Mouse (Mus musculus) liver, embryonic 14.5 days (tissue): ENCODE results near the gene Sccpdh. TPM values are rescaled to one million over a fixed set of nuclear protein-coding genes. Genes with fewer than 3 reads are reported as not detected.
A peak's percentile ranks its signal among the peaks of the same experiment; 100 is the strongest.

Experiments
- ATAC-seq: fragments of 200-750 bp; cut with Nextera tagmentation; 2 replicates; pipeline ENCODE4 v1.8.0; 2017; ENCODE audit warnings: moderate number of reproducible peaks, mild to moderate bottlenecking, moderate library complexity; ENCODE audit not compliant: insufficient read depth
- DNase-seq, 3 experiments: peaks; one replicate each; pipeline ENCODE4 v3.0.0-alpha.2; 2012 to 2013; ENCODE audit warnings: low read depth in 3 of 3, low spot score in 3 of 3
- H3K27ac ChIP-seq: fragments of 300-500 bp; sonication (generic); 2 replicates; pipeline ENCODE4 v1.5.1; 2014; ENCODE audit warnings: moderate library complexity, mild to moderate bottlenecking, control low read depth, inconsistent platforms
- H3K27me3 ChIP-seq: fragments of 300-500 bp; sonication (generic); 2 replicates; pipeline ENCODE4 v1.6.1; 2014; ENCODE audit warnings: mild to moderate bottlenecking, low read length, moderate library complexity; ENCODE audit not compliant: control insufficient read depth, insufficient read depth
- H3K36me3 ChIP-seq: fragments of 300-500 bp; sonication (generic); replicated peaks from 2 replicates; pipeline ENCODE4 v1.6.1; 2014; ENCODE audit warnings: low read depth; ENCODE audit not compliant: control insufficient read depth, insufficient read depth
- H3K4me1 ChIP-seq, 2 experiments: fragments of 200-500 bp in 1 of 2; fragments of 300-500 bp in 1 of 2; sonication (generic) in 1 of 2; replicated peaks; 2 replicates each; pipeline ENCODE4 v1.6.1; 2012 to 2014; ENCODE audit warnings: antibody characterized with exemption in 1 of 2, inconsistent platforms in 1 of 2, low read length in 1 of 2; ENCODE audit not compliant: control insufficient read depth in 2 of 2, insufficient read depth in 2 of 2
- H3K4me2 ChIP-seq: fragments of 300-500 bp; sonication (generic); 2 replicates; pipeline ENCODE4 v1.6.1; 2014; ENCODE audit warnings: low read depth, mild to moderate bottlenecking, control low read depth, moderate library complexity
- H3K4me3 ChIP-seq, 2 experiments: fragments of 200-500 bp in 1 of 2; fragments of 300-500 bp in 1 of 2; sonication (generic) in 1 of 2; 2 replicates each; pipeline ENCODE4 v1.5.1; 2012 to 2014; ENCODE audit warnings: low read depth in 2 of 2, low read length in 2 of 2, mild to moderate bottlenecking in 2 of 2, control low read depth in 1 of 2, inconsistent platforms in 1 of 2, moderate library complexity in 1 of 2; ENCODE audit not compliant: insufficient read depth in 1 of 2
- H3K9ac ChIP-seq: fragments of 300-500 bp; sonication (generic); replicated peaks from 2 replicates; pipeline ENCODE4 v1.6.1; 2014; ENCODE audit warnings: mild to moderate bottlenecking, control low read depth, moderate library complexity
- H3K9me3 ChIP-seq: fragments of 300-500 bp; sonication (generic); 2 replicates; pipeline ENCODE4 v1.6.1; 2016; ENCODE audit warnings: low read length, mixed read lengths; ENCODE audit not compliant: control insufficient read depth
- CTCF ChIP-seq: IDR thresholded peaks from 2 replicates; pipeline ENCODE4 v1.5.1; 2016; ENCODE audit warnings: antibody characterized with exemption, low read depth, control low read depth
- EP300 ChIP-seq: IDR thresholded peaks from 2 replicates; pipeline ENCODE4 v1.6.1; 2016; ENCODE audit warnings: antibody characterized with exemption, low read depth
- WGBS: fragments of 180-500 bp; shearing (Covaris S2); extraction: QIAGEN DNeasy Blood & Tissue Kit; methylation state at CpG from one replicate; pipeline ENCODE4 v1.1.7; 2014; ENCODE audit not compliant: insufficient replicate concordance; 5-methylcytosine and 5-hydroxymethylcytosine counted together
- polyA plus RNA-seq, 2 experiments: library from polyadenylated mRNA; depleted of rRNA in 1 of 2; stranded (reverse) in 1 of 2; unstranded in 1 of 2; fragments of >200 nt; fragmentation: Nextera tagmentation in 1 of 2; extraction: Ambion mirVana in 1 of 2; gene quantifications; 2 replicates each; pipeline versions ENCODE4 v1.2.1 to v1.2.3; 2012 to 2014

The Sccpdh gene
- polyA plus RNA-seq (2012; rRNA removed) = 2.6 and 4.0 TPM in 2 replicates
- polyA plus RNA-seq (2014; fragmentation: Nextera tagmentation; extraction: Ambion mirVana) = 7.8 TPM in 2 replicates

GRCm38 (mm10) chr1:179668013-179668805 is at the start of gene Sccpdh:
TSS of gene Sccpdh (plus strand) at chr1:179668210.
- Histone ChIP-seq H3K4me1 (0 out of 4 replicates have a peak, but pooled peaks cover 0 to 2% of the 10 kb centered on the region in 2 experiments), H3K9me3 (no peaks in the 10 kb centered on the region), H3K9ac (no peak within 1 kb of the TSS; the same call in 1 of the 2 replicates), H3K27me3 (peaks cover 26% of the 10 kb centered on the region), H3K4me2 (peak within 1 kb of the TSS; percentile 64), H3K27ac (no peak within 1 kb of the TSS), H3K36me3 (no peaks in the 10 kb centered on the region), H3K4me3 (peak within 1 kb of the TSS; percentile 53 to 56)
- no peak for TF ChIP-seq CTCF
- TF ChIP-seq EP300 = no peak
- ATAC-seq (peak; percentile 80), DNase-seq (peak in 2 of 3 experiments; percentile 14 to 24)
- under 1% methylated on average over 81 of the region's 84 CpGs for WGBS

- no peak overlapping the region for H3K4me3 ChIP-seq
- H3K36me3 ChIP-seq = peaks cover 10% of the 10 kb centered on the region
- no peak overlapping the region for H3K27ac ChIP-seq
- H3K27me3 ChIP-seq = no peaks in the 10 kb centered on the region
- WGBS = 92% methylated on average over 12 of the region's 12 CpGs
- ATAC-seq = no peak
- no peak overlapping the region for H3K9ac ChIP-seq
- TF ChIP-seq EP300 (no peak), CTCF (no peak)
- H3K9me3 ChIP-seq = no peaks in the 10 kb centered on the region
- H3K4me1 ChIP-seq = no peaks in the 10 kb centered on the region
- H3K4me2 ChIP-seq = no peak overlapping the region
- DNase-seq = no peak
Observed at GRCm38 (mm10) chr1:179622665-179623064, 45.3 kb upstream of the Sccpdh start.

- Histone ChIP-seq H3K9me3 (no peaks in the 10 kb centered on the region), H3K27ac (no peak overlapping the region), H3K4me2 (no peak overlapping the region), H3K4me3 (no peak overlapping the region), H3K27me3 (no peaks in the 10 kb centered on the region), H3K4me1 (peaks cover 0 to 7% of the 10 kb centered on the region in 2 experiments; a peak in 2 of 4 replicates), H3K36me3 (peaks cover 10% of the 10 kb centered on the region), H3K9ac (no peak overlapping the region)
- 41% methylated on average over 4 of the region's 4 CpGs for WGBS
- TF ChIP-seq EP300 (no peak), CTCF (peak; percentile 81)
- DNase-seq (peak in 1 of 3 experiments; percentile 5), ATAC-seq (0 out of 2 replicates have a peak, but pooled peaks have one; percentile 43)
Observed at GRCm38 (mm10) chr1:179623657-179624056, 44.4 kb upstream of the Sccpdh start.

DNA sequence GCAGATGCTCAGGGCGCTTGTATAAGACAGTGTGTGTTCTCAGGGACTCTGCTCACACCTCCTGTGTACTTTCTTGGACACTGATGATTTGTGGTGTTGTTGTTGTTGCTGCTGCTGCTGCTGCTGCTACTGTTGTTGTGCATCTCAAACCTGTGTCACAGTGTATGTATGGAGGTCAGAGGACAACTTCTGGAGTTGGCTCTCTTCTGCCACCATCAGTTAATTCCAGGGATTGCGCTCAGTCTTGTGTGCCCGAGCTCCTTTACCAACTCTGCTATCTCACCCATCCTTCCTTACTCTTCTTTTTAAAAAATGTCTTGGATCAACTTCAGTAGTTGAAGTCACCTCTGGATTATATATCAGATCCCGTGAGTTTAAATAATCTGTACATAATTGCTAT is 43.7 kb upstream of the Sccpdh start:
- ATAC-seq = no peak
- Histone ChIP-seq H3K27me3 (no peaks in the 10 kb centered on the region), H3K4me2 (no peak overlapping the region), H3K9ac (no peak overlapping the region), H3K36me3 (peaks cover 10% of the 10 kb centered on the region), H3K4me3 (no peak overlapping the region), H3K9me3 (no peaks in the 10 kb centered on the region), H3K27ac (no peak overlapping the region), H3K4me1 (peaks cover 0 to 9% of the 10 kb centered on the region in 2 experiments; a peak in 2 of 4 replicates)
- DNase-seq = peak in 1 of 3 experiments; percentile 22
- TF ChIP-seq CTCF = peak; percentile 77
- no peak for TF ChIP-seq EP300
- WGBS = 56% methylated on average over 4 of the region's 4 CpGs

- no peaks in the 10 kb centered on the region for H3K27me3 ChIP-seq
- DNase-seq (no peak), ATAC-seq (no peak)
- no peak overlapping the region for H3K27ac ChIP-seq
- peaks cover 0 to 9% of the 10 kb centered on the region in 2 experiments; a peak in 2 of 4 replicates for H3K4me1 ChIP-seq
- no peak overlapping the region for H3K9ac ChIP-seq
- 75% methylated on average over 4 of the region's 4 CpGs for WGBS
- peaks cover 10% of the 10 kb centered on the region for H3K36me3 ChIP-seq
- no peak for TF ChIP-seq CTCF
- no peak for TF ChIP-seq EP300
- H3K4me2 ChIP-seq = no peak overlapping the region
- H3K4me3 ChIP-seq = no peak overlapping the region
- no peaks in the 10 kb centered on the region for H3K9me3 ChIP-seq
Observed at GRCm38 (mm10) chr1:179627855-179628254, 40.2 kb upstream of the Sccpdh start.
